Mouse (Mus musculus): ENCODE data around the gene Muc13. TPM values are rescaled to one million over a fixed set of nuclear protein-coding genes. Genes with fewer than 3 reads are reported as not detected.
A peak's percentile ranks its signal among the peaks of the same experiment; 100 is the strongest.

Gene Muc13
- polyA plus RNA-seq (2015; fragmentation: Nextera tagmentation; extraction: Ambion mirVana) = 1.2 TPM in 2 replicates

DNA sequence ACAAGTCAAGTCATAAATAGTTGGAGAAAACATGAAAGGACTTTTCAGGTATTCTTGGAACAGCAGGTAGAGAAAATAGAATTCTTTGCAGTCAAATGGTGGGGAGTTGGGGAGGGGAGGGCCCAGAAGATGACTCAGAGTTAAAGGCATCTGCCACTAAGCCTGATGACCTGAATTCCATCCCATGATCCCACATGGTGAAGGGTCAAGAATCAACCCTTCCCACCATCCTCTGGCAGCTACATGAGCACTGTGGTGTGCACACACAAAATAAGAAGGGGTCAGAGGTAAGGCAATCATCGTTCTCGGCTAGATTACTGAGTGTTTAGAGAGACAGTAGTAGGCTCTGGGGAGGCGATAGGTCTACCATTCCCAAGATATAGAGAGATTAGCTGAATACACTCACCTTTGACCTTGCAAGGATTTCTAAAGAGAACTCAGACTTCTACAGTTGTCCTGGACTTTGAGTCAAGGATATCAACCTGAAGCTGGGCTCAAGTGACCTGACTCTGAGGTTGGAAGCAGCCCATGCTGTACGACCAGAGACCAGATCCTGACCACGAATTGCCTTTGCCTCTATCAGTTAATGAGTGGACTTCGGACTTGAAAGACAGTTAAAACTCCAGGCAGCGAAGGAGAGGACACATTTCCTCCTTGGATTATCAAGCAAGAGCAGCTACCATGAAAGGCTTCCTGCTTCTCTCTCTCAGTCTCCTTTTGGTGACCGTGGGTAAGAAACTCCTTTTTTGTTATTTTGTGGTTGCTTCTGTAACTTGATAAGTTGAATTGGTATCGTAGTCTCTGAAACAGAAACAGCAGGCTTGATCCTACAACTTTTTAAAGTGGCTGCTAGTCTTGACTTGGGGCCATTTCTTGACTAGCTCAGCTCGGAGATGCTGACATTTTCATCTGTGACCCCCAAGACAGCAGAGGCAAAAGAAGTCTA is at the start of gene Muc13:
TSS of gene Muc13 (plus strand) at position 192 of the 946 bp plus-strand sequence.
- H3K4me3 ChIP-seq (ENCODE audit: low read depth, low read length) = no peak within 1 kb of the TSS
- H3K4me1 ChIP-seq (ENCODE audit: insufficient read depth) = peaks cover 20% of the 10 kb centered on the region
- H3K4me2 ChIP-seq (ENCODE audit: low read depth, low read length) = no peak within 1 kb of the TSS
- ATAC-seq (no peak), DNase-seq (no peak)
- no peak within 1 kb of the TSS for H3K9ac ChIP-seq (replicated peaks)
- no peaks in the 10 kb centered on the region for H3K9me3 ChIP-seq (ENCODE audit: low read length)
- no peaks in the 10 kb centered on the region for H3K36me3 ChIP-seq (replicated peaks; ENCODE audit: insufficient read depth, low read length)
- TF ChIP-seq CTCF (IDR thresholded peaks at IDR 0.05; ENCODE audit: low read depth) = no peak
- TF ChIP-seq EP300 (IDR thresholded peaks at IDR 0.05; ENCODE audit: low read depth) = 0 out of 2 replicates have a peak, but pooled peaks have one; percentile 11
- no peak within 1 kb of the TSS for H3K27ac ChIP-seq (ENCODE audit: low read depth)
- WGBS (ENCODE audit: insufficient replicate concordance) = 36% methylated on average over 10 of the region's 10 CpGs
- no peaks in the 10 kb centered on the region for H3K27me3 ChIP-seq (ENCODE audit: insufficient read depth, low read length)

DNA sequence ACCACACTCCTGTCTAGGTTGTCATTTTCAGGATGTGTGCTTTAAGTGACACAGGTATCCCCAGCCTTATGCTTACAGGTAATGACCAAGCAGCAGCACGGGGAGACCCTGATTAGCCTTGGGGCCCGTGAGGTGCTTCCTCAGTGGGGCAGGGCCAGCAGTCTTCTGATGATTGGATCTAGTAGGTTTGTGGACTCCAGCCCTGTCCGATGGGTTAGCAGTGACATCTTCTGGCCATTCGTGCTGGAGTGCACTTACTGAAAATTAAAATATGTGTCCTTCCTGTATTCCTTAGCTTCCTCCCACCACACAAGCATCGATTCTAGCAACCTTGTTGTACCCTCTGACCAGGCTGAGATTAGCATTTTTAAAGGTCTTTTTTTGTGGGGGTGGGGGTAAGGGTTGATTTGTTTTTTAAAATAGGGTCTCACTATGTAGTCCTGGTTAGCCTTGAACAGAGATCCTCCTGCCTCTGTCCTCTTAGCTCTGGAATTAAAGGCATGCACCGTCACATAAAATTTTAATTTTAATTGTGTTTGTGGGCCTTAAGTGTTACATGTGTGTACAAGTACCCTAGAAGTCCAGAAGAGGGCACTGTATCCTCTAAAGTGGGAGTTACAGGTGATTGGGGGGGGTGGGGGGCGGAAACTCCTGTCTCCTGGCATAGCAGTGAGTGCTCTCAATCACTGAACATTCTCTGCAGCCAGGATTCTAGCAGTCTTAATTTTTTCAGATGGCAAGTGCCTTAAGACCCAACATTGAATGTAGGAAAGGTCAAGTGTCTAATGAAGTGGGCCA is 49.0 kb upstream of the Muc13 start:
- Histone ChIP-seq H3K4me3 (ENCODE audit: low read depth, low read length) (no peak overlapping the region), H3K27me3 (ENCODE audit: insufficient read depth, low read length) (no peaks in the 10 kb centered on the region), H3K4me1 (ENCODE audit: insufficient read depth) (no peaks in the 10 kb centered on the region; the same call in 1 of the 2 replicates), H3K4me2 (ENCODE audit: low read depth, low read length) (peak overlapping the region; percentile 45), H3K9me3 (ENCODE audit: low read length) (no peaks in the 10 kb centered on the region), H3K36me3 (replicated peaks; ENCODE audit: insufficient read depth, low read length) (peaks cover 28% of the 10 kb centered on the region), H3K27ac (ENCODE audit: low read depth) (0 out of 2 replicates have a peak overlapping the region, but pooled peaks have one; percentile 16), H3K9ac (replicated peaks) (no peak overlapping the region)
- no peak for TF ChIP-seq EP300 (IDR thresholded peaks at IDR 0.05; ENCODE audit: low read depth)
- peak; percentile 69 for TF ChIP-seq CTCF (IDR thresholded peaks at IDR 0.05; ENCODE audit: low read depth)
- ATAC-seq (peak; percentile 51; the same call in 1 of the 2 replicates), DNase-seq (peak; percentile 36)
- 47% methylated on average over 7 of the region's 7 CpGs for WGBS (ENCODE audit: insufficient replicate concordance)

GRCm38 (mm10) chr16:33745457-33745856 is 48.4 kb upstream of the Muc13 start:
- H3K4me2 ChIP-seq (ENCODE audit: low read depth, low read length) = peak overlapping the region; percentile 45
- H3K36me3 ChIP-seq (replicated peaks; ENCODE audit: insufficient read depth, low read length) = peaks cover 28% of the 10 kb centered on the region
- H3K27ac ChIP-seq (ENCODE audit: low read depth) = 0 out of 2 replicates have a peak overlapping the region, but pooled peaks have one; percentile 16
- DNase-seq (no peak), ATAC-seq (peak; percentile 40; the same call in 1 of the 2 replicates)
- H3K4me1 ChIP-seq (ENCODE audit: insufficient read depth) = no peaks in the 10 kb centered on the region; the same call in 1 of the 2 replicates
- no peak for TF ChIP-seq CTCF (IDR thresholded peaks at IDR 0.05; ENCODE audit: low read depth)
- no peak for TF ChIP-seq EP300 (IDR thresholded peaks at IDR 0.05; ENCODE audit: low read depth)
- no peak overlapping the region for H3K9ac ChIP-seq (replicated peaks)
- no peaks in the 10 kb centered on the region for H3K9me3 ChIP-seq (ENCODE audit: low read length)
- no peaks in the 10 kb centered on the region for H3K27me3 ChIP-seq (ENCODE audit: insufficient read depth, low read length)
- 46% methylated on average over 7 of the region's 7 CpGs for WGBS (ENCODE audit: insufficient replicate concordance)
- no peak overlapping the region for H3K4me3 ChIP-seq (ENCODE audit: low read depth, low read length)

GRCm38 (mm10) chr16:33746074-33746676 is 47.7 kb upstream of the Muc13 start:
- Histone ChIP-seq H3K9me3 (ENCODE audit: low read length) (no peaks in the 10 kb centered on the region), H3K36me3 (replicated peaks; ENCODE audit: insufficient read depth, low read length) (peaks cover 30% of the 10 kb centered on the region), H3K4me3 (ENCODE audit: low read depth, low read length) (no peak overlapping the region), H3K27me3 (ENCODE audit: insufficient read depth, low read length) (no peaks in the 10 kb centered on the region), H3K4me1 (ENCODE audit: insufficient read depth) (no peaks in the 10 kb centered on the region; the same call in 1 of the 2 replicates), H3K27ac (ENCODE audit: low read depth) (no peak overlapping the region), H3K4me2 (ENCODE audit: low read depth, low read length) (no peak overlapping the region), H3K9ac (replicated peaks) (no peak overlapping the region)
- no peak for DNase-seq
- TF ChIP-seq EP300 (IDR thresholded peaks at IDR 0.05; ENCODE audit: low read depth) = no peak
- TF ChIP-seq CTCF (IDR thresholded peaks at IDR 0.05; ENCODE audit: low read depth) = no peak
- 85% methylated on average over 10 of the region's 10 CpGs for WGBS (ENCODE audit: insufficient replicate concordance)
- ATAC-seq = no peak

DNA sequence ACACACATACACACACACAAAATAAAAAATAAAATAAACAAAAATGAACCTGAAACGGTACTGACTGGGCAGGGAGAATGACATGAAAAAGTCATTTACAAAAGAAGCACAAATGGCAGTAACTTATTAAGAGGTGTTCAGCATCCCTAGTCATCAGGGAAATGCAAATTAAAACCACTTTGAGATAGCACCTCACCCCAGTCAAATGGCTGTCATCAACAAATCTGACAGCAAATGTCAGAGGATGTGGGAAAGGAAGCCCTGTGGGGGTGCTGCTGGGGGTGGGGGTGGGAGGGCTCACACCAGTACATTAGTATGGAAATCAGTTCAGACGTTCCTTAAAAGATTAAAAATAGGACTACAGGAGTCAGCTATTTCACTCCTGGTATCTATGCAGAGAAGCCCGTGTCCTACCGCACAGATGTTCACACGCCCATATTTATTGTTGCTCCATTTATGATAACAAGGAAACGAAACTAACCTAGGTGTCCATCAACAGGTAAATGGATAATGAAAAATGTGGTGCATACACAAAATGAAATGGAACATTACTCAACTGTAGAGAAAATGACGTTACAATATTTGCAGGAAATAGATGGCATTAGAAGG is 46.4 kb upstream of the Muc13 start:
- Histone ChIP-seq H3K36me3 (replicated peaks; ENCODE audit: insufficient read depth, low read length) (peaks cover 27% of the 10 kb centered on the region), H3K4me2 (ENCODE audit: low read depth, low read length) (no peak overlapping the region), H3K4me3 (ENCODE audit: low read depth, low read length) (no peak overlapping the region), H3K9me3 (ENCODE audit: low read length) (no peaks in the 10 kb centered on the region), H3K27me3 (ENCODE audit: insufficient read depth, low read length) (no peaks in the 10 kb centered on the region), H3K4me1 (ENCODE audit: insufficient read depth) (no peaks in the 10 kb centered on the region; the same call in 1 of the 2 replicates), H3K27ac (ENCODE audit: low read depth) (no peak overlapping the region), H3K9ac (replicated peaks) (no peak overlapping the region)
- TF ChIP-seq CTCF (IDR thresholded peaks at IDR 0.05; ENCODE audit: low read depth) = no peak
- no peak for TF ChIP-seq EP300 (IDR thresholded peaks at IDR 0.05; ENCODE audit: low read depth)
- WGBS (ENCODE audit: insufficient replicate concordance) = 33% methylated on average over 7 of the region's 7 CpGs
- no peak for DNase-seq
- no peak for ATAC-seq
